In the genomic region with DNA sequence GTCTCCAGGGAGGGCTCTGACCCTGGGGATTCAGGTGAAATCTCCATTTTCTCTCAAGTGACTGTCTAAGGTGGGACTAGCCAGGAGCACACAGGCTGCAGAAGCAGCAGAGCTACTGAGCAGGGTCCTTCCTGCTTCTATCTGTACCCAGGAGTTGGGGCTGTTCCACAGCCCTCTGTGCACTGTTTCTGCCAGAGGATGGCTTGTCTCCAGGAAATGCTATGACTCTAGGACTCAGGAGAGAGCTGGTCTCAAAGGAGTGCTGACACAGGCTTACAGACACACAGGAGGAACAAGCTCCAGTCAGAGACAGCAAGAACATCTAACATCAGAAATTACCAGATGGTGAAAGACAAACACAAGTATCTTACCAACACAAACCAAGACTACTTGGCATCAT, we compare ENCODE assay signal across 24 mouse cellular contexts.
DNase-seq lines count a peak whose midpoint lies in the region; ATAC-seq and TF ChIP-seq lines count a peak whose summit lies in the region.
"Had no signal": no experiment of that assay in that cellular context is flagged by ENCODE, and none has a peak within 500 bp of the region (broad histone marks: within the 10 kb centered on the region; RNA-seq: fewer than 3 reads in every experiment).

No protein-coding gene starts in this region.

- H3K27ac ChIP-seq in kidney, adult 2 months (ENCODE audit: insufficient read depth, low read depth, low read length): no peak overlapping the region
- no peak overlapping the region for H3K27ac ChIP-seq in kidney, embryonic 14.5 days (ENCODE audit: low read depth, low read length)
- no peak overlapping the region for H3K27ac ChIP-seq in hindbrain, embryonic 14.5 days
- H3K27ac ChIP-seq: embryonic facial prominence, embryonic 15.5 days; heart, embryonic 13.5 days; hindbrain, embryonic 10.5 days; hindbrain, postnatal 0 days; liver, embryonic 12.5 days; midbrain, embryonic 10.5 days; neural tube, embryonic 15.5 days had no signal

- H3K9me3 ChIP-seq in kidney, embryonic 14.5 days (ENCODE audit: control insufficient read depth, low read length): no peaks in the 10 kb centered on the region
- no peaks in the 10 kb centered on the region for H3K9me3 ChIP-seq in hindbrain, embryonic 14.5 days (ENCODE audit: control insufficient read depth, low read length)
- H3K9me3 ChIP-seq: embryonic facial prominence, embryonic 15.5 days; heart, embryonic 13.5 days; hindbrain, embryonic 10.5 days; liver, embryonic 12.5 days; midbrain, embryonic 10.5 days; neural tube, embryonic 15.5 days had no signal

- TF ChIP-seq POLR2A in kidney, adult 2 months (IDR thresholded peaks at IDR 0.05; ENCODE audit: low read depth, low read length): no peak

- no peaks in the 10 kb centered on the region for H3K27me3 ChIP-seq in kidney, adult 2 months (replicated peaks; ENCODE audit: control insufficient read depth, insufficient read depth, low read length)
- no peaks in the 10 kb centered on the region for H3K27me3 ChIP-seq in kidney, embryonic 14.5 days (ENCODE audit: control insufficient read depth, insufficient read depth, low read length)
- no peaks in the 10 kb centered on the region for H3K27me3 ChIP-seq in hindbrain, embryonic 14.5 days (ENCODE audit: control insufficient read depth, insufficient read depth, low read length)
- H3K27me3 ChIP-seq: embryonic facial prominence, embryonic 15.5 days; heart, embryonic 13.5 days; liver, embryonic 12.5 days; neural tube, embryonic 15.5 days had no signal

- H3K4me3 ChIP-seq in kidney, adult 2 months (ENCODE audit: insufficient read depth, low read depth, low read length): no peak overlapping the region
- H3K4me3 ChIP-seq in kidney, embryonic 14.5 days (ENCODE audit: low read length): no peak overlapping the region
- H3K4me3 ChIP-seq in hindbrain, embryonic 14.5 days (replicated peaks; ENCODE audit: low read length): no peak overlapping the region
- H3K4me3 ChIP-seq: embryonic facial prominence, embryonic 15.5 days; heart, embryonic 13.5 days; hindbrain, embryonic 10.5 days; liver, embryonic 12.5 days; midbrain, embryonic 10.5 days; neural tube, embryonic 15.5 days had no signal

- TF ChIP-seq CTCF in kidney, adult 2 months (conservative IDR thresholded peaks at IDR 0.05; ENCODE audit: insufficient read depth, insufficient read length, low read depth, low read length): no peak

- H3K4me2 ChIP-seq in kidney, embryonic 14.5 days (replicated peaks; ENCODE audit: low read depth, low read length): no peak overlapping the region
- H3K4me2 ChIP-seq in hindbrain, embryonic 14.5 days (replicated peaks): no peak overlapping the region
- H3K4me2 ChIP-seq: embryonic facial prominence, embryonic 15.5 days; heart, embryonic 13.5 days; liver, embryonic 12.5 days; neural tube, embryonic 15.5 days had no signal

- ATAC-seq in kidney, embryonic 14.5 days (ENCODE audit: low FRiP score, low TSS enrichment): no peak
- ATAC-seq in hindbrain, embryonic 14.5 days (ENCODE audit: low FRiP score): no peak
- ATAC-seq: CD4-positive, CD25-positive, alpha-beta regulatory T cell, adult 4 months; forebrain, postnatal 0 days; hindbrain, postnatal 0 days; intestine, embryonic 16.5 days; liver, embryonic 12.5 days had no signal

- DNase-seq in cerebellum, postnatal 10 days: peak; percentile 29 to 39
- no peak for DNase-seq in cerebellum, adult 11-12 months
- peak; percentile 41 for DNase-seq in kidney, adult 2 months
- peak; percentile 40 for DNase-seq in adipocyte (ENCODE audit: low spot score)
- peak; percentile 25 to 49 for DNase-seq in heart, postnatal 14 days
- no peak for DNase-seq in hindbrain, embryonic 14.5 days (ENCODE audit: low spot score)
- DNase-seq: cerebellum, adult 9-10 months; forebrain, postnatal 0 days; gastrocnemius, postnatal 14 days; lung, adult 18-20 months; lung, postnatal 10 days; right cerebral cortex, adult 18-20 months; right cerebral cortex, postnatal 4 days; thymus, postnatal 14 days had no signal

- no peak overlapping the region for H3K9ac ChIP-seq in kidney, embryonic 14.5 days (ENCODE audit: low read depth, low read length)
- H3K9ac ChIP-seq in hindbrain, embryonic 14.5 days: no peak overlapping the region
- H3K9ac ChIP-seq: embryonic facial prominence, embryonic 15.5 days; forebrain, postnatal 0 days; heart, embryonic 13.5 days; liver, embryonic 12.5 days; neural tube, embryonic 15.5 days had no signal

- intact Hi-C loops in heart, postnatal 14 days (cut with DNase I): loop anchor here (10.0 kb wide), 1 partner anchor 123 kb away; no protein-coding TSS in a partner anchor

- peaks cover 7% of the 10 kb centered on the region for H3K4me1 ChIP-seq in kidney, adult 2 months (ENCODE audit: control insufficient read depth, insufficient read depth, low read length)
- H3K4me1 ChIP-seq in kidney, embryonic 14.5 days (ENCODE audit: control insufficient read depth, insufficient read depth, low read length): peaks cover 8% of the 10 kb centered on the region
- no peaks in the 10 kb centered on the region for H3K4me1 ChIP-seq in hindbrain, embryonic 14.5 days (replicated peaks; ENCODE audit: control insufficient read depth, insufficient read depth, low read length)
- H3K4me1 ChIP-seq: heart, embryonic 13.5 days; hindbrain, embryonic 10.5 days; liver, embryonic 12.5 days; midbrain, embryonic 10.5 days; neural tube, embryonic 15.5 days had no signal

- no peaks in the 10 kb centered on the region for H3K36me3 ChIP-seq in kidney, adult 2 months (ENCODE audit: control insufficient read depth, insufficient read depth, low read length)
- no peaks in the 10 kb centered on the region for H3K36me3 ChIP-seq in kidney, embryonic 14.5 days (ENCODE audit: control insufficient read depth, insufficient read depth, low read length)
- no peaks in the 10 kb centered on the region for H3K36me3 ChIP-seq in hindbrain, embryonic 14.5 days (replicated peaks; ENCODE audit: control insufficient read depth, insufficient read depth)
- H3K36me3 ChIP-seq: embryonic facial prominence, embryonic 15.5 days; heart, embryonic 13.5 days; hindbrain, embryonic 10.5 days; liver, embryonic 12.5 days; midbrain, embryonic 10.5 days; neural tube, embryonic 15.5 days had no signal

Comparison
In these comparisons a context has a peak if more than half of its experiments do, and no peak if none do; other contexts are left out.
1. DNase-seq: peak in cerebellum, postnatal 10 days (2 of 2), kidney, adult 2 months (single experiment), adipocyte (single experiment) and heart, postnatal 14 days (2 of 2); none in cerebellum, adult 11-12 months (single experiment) and hindbrain, embryonic 14.5 days (single experiment).